Mouse (Mus musculus): ENCODE measurements around the gene Synpo2. TPM values are rescaled to one million over a fixed set of nuclear protein-coding genes. Genes with fewer than 3 reads are reported as not detected.

The Synpo2 gene
- total RNA-seq, 2 experiments from 2014 or later, result 2.8 to 3.3 TPM

DNA sequence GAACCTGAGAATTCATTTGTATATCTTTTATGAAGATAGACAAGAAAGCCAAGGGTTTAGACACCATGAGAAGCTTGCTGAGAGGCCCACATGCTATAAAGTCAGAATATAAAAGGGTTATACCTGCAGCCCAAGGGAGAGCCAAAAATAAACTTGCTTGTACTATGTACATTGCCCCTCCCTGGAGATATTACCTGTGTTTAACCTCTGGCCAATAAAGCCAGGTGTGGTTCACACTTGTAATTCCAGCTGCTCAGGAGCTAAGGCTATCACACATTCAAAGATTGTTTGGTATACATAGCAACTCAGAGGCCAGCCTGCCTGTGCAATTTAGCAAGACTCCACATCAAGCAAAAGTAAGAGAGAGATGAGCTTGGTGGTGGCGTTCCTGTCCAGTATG, 177.1 kb downstream of the Synpo2 start:
- DNase-seq (ENCODE audit: extremely low spot score in 1 of 2, low spot score in 1 of 2), result no peak

DNA sequence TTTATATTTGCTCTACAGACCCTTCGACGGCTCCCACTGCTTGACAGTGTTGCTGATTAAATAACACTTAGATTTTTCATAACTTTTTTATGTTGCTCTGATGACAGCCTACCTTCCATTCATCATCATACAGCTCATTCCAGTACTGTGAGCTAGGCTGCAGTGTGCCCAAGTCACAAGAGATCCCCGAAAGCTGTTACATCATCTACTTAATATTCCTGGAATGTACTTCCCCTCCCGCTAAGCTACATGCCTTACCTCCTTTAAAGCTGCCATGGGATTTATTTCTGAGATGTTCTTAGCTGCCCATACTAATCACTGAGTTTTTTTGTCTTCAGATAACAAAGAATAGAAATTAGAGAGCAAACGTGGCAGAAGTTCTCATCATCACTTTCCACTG, 181.8 kb downstream of the Synpo2 start:
- DNase-seq (ENCODE audit: extremely low spot score in 1 of 2, low spot score in 1 of 2), result no peak

DNA sequence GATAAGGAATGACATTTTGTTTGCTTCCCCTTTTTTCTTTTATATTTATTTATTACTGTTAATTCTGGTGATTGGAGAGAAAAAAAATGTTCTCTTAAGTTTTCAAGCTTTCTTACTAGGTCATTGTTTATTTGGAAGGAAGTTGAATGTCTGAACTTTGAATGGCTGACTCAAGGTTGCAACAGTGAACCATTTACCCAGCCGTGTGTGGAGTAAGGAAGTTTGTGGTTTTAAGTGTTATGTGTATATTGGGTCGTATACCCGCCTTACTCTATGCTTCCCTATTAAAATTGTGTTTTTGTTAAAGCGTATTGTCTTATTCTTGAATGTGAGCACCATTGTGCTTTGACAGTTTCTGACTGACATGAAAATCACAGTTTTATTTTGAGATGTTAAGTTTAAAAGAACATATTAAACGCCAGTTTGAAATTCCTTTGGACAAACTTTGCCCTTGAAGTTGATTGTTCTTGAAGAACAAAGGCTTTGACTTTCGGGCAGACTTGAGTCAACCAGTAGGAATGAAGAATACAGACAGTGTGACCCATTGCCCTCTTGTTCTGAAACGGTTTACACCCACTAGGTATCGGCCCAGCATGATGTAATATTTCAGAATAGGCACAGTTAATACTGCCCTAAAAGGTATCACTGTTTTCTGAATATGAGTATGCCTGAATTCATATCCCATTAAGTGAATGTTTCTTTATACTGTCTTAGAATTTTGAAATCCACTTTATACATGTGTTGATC, 182.6 kb downstream of the Synpo2 start:
- no peak for DNase-seq (ENCODE audit: extremely low spot score in 1 of 2, low spot score in 1 of 2)

DNA sequence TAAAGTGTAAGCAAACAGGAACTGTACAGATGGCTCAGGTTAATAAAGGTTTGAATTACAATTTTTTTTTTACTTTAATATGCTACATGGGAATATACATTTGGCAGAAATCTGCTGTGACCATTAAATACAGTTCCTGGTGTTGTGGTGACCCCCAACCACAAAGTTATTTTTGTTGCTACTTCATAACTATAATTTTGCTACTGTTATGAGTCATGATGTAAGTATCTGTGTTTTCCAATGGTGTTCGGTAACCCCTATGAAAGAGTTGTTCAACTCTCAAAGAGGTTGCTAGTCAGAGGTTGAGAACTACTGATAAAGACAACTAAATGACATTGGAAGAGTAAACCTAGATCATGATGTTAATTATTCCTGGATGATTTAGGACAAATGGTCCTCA, 193.6 kb downstream of the Synpo2 start:
- no peak for DNase-seq (ENCODE audit: extremely low spot score in 1 of 2, low spot score in 1 of 2)

DNA sequence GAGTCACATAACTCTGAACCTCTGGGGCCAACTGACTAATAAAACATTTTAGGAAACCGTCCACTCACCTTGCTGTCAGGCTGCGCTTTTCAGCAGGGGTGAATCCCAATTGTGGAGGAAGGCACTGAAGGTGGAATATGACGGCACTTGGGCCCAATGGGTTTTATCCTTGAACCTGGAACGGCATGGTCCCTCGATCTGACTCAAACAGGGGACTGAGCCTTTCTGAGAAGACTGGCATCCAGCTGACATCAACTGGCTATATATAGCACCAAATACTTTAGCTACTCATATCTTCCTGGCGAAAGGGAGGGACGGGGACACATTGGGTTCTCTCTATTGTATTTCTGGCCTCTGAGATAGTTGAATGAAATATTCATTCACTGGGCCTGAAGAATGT, 201.2 kb downstream of the Synpo2 start, which contains the start of gene Myoz2:
Gene Myoz2 (minus strand): TSS at position 264 of the 400 bp plus-strand sequence.
- DNase-seq (ENCODE audit: extremely low spot score in 1 of 2, low spot score in 1 of 2), result no peak

DNA sequence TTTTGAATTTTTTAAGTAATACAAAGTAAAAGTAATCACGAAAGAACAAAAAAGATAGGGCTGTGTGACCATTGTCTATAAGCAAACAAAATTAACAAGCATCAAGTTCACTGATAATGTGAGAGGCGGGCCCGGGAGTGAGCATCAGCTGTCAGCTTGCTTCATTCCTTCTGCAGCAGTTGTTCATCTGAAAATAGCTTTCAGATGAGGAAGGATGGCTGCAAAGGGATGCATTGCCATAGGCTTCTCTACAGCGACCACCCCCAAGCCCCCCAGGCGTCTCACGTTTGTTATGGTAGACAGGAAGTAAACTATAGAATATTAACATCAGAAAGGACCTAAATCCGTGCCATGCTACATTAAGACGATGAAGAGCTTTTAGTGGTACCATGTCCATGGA, 202.1 kb downstream of the Synpo2 start:
- no peak for DNase-seq (ENCODE audit: extremely low spot score in 1 of 2, low spot score in 1 of 2)

Other genes with a start within 250 kb of the Synpo2 start
- under 1 TPM in 1 of 2 experiments, not detected in 1; 0.30 TPM for gene Myoz2, start 201.1 kb downstream of the Synpo2 start, total RNA-seq (2021)
- 10 to 100 TPM; 20.7 to 23.4 TPM for gene Sec24d, start 31.3 kb upstream of the Synpo2 start, total RNA-seq (2021)
- gene Mettl14, start 150.0 kb upstream of the Synpo2 start, total RNA-seq (2021), result 10 to 100 TPM; 14.0 to 15.4 TPM
- gene Prss12, start 210.8 kb upstream of the Synpo2 start, total RNA-seq (2021), result 10 to 100 TPM; 11.3 to 13.4 TPM